Mouse (Mus musculus): ENCODE measurements around the gene Reps1. TPM values are rescaled to one million over a fixed set of nuclear protein-coding genes. Genes with fewer than 3 reads are reported as not detected.
"Not testable (repeated sequence)": the region's sequence is repeated elsewhere in the genome, so short reads cannot be mapped to it uniquely, and the experiment has no call there.

Reps1 gene
- polyA plus RNA-seq, 1 experiment from 2014 or later: 31.5 TPM

DNA sequence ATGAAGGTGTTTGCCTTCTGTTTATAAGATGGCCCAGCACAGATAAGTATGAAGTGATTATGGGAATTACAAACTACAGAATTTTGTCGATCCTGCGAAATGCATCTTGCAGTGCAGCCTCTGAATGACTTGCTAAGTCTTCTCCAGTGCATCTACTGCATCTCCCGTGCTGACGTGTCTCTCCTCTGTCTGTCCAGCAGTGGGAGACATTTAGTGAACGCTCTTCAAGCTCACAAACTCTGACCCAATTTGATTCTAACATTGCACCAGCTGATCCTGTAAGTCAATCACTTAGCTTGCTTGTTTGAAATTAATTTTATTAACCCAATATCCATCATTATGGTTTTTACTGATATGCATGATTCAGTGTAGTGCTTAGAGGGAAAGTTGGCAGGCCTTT lies 51.8 kb downstream of the Reps1 start:
- 74% methylated on average over 5 of the region's 5 CpGs for WGBS
- ATAC-seq (ENCODE audit: low FRiP score, low read depth): no peak
- Histone ChIP-seq H3K9me3 (no peaks in the 10 kb centered on the region), H3K27me3 (no peaks in the 10 kb centered on the region), H3K4me3 (no peak overlapping the region), H3K27ac (replicated peaks) (no peak overlapping the region), H3K9ac (no peak overlapping the region), H3K36me3 (peaks cover 11% of the 10 kb centered on the region), H3K4me2 (no peak overlapping the region), H3K4me1 (replicated peaks) (no peaks in the 10 kb centered on the region)

- no peak for ATAC-seq (ENCODE audit: low FRiP score, low read depth)
Observed at GRCm38 (mm10) chr10:18110940-18111339, 55.3 kb downstream of the Reps1 start.

GRCm38 (mm10) chr10:18113473-18114093 lies 57.9 kb downstream of the Reps1 start:
- ATAC-seq (ENCODE audit: low FRiP score, low read depth): no peak
- Histone ChIP-seq H3K4me1 (replicated peaks) (no peaks in the 10 kb centered on the region), H3K9me3 (no peaks in the 10 kb centered on the region), H3K36me3 (peaks cover 21% of the 10 kb centered on the region), H3K4me2 (no peak overlapping the region), H3K27me3 (no peaks in the 10 kb centered on the region), H3K4me3 (no peak overlapping the region), H3K27ac (replicated peaks) (no peak overlapping the region), H3K9ac (no peak overlapping the region)
- 82% methylated on average over 10 of the region's 10 CpGs for whole genome bisulfite sequencing

More at GRCm38 (mm10) chr10:18110940-18111339, 55.3 kb downstream of the Reps1 start:
- peaks cover 13% of the 10 kb centered on the region for H3K36me3 ChIP-seq
- no peak overlapping the region for H3K9ac ChIP-seq
- no peak overlapping the region for H3K27ac ChIP-seq (replicated peaks)
- H3K4me1 ChIP-seq (replicated peaks): no peaks in the 10 kb centered on the region
- H3K4me3 ChIP-seq: no peak overlapping the region
- H3K9me3 ChIP-seq: no peaks in the 10 kb centered on the region
- H3K27me3 ChIP-seq: no peaks in the 10 kb centered on the region
- H3K4me2 ChIP-seq: no peak overlapping the region

DNA sequence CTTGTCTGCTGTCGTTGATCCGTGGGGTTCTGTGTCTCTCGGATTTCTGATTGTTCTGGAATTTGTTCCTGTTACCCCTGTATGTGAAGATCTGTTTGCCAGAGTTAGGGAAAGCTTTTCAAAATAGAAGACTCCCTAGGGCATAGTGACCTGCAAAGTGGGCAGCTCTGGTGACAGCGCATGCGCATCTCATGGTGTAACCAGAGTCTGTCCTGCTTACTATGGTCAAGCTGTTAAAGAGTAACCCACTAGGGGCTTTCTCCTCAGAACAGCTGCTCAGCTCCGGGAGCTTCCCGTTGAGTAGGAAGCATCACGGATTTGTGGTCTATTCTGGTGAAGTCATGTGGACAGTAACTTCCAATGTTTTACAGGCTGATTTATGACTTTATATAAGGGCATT lies 62.7 kb downstream of the Reps1 start:
- Histone ChIP-seq H3K4me2 (no peak overlapping the region), H3K27ac (replicated peaks) (no peak overlapping the region), H3K9ac (no peak overlapping the region), H3K4me1 (replicated peaks) (no peaks in the 10 kb centered on the region), H3K4me3 (no peak overlapping the region), H3K9me3 (no peaks in the 10 kb centered on the region), H3K36me3 (peaks cover 61% of the 10 kb centered on the region), H3K27me3 (no peaks in the 10 kb centered on the region)
- no peak for ATAC-seq (ENCODE audit: low FRiP score, low read depth)
- WGBS: 58% methylated on average over 8 of the region's 8 CpGs

DNA sequence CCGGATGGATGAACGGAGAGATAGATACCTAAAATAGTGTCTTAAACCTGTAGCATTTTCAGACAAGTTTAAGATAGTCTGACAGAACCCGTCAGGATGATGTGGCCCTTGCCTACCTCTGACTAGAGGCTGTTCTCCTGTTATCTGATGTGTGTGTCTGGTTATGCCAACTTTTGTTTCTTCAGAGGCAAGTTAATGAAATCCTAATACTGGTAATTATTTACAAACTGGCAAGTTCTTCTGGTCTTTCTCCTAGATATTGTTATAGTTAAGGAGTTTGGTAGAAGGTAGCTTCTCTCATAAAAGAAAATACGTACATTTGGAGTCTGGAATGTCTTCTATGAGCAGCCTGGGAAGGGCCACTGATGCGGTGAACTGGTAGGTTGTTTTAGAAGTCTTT lies 74.6 kb downstream of the Reps1 start:
- no peak overlapping the region for H3K27ac ChIP-seq (replicated peaks)
- no peak overlapping the region for H3K4me2 ChIP-seq
- H3K36me3 ChIP-seq: peaks cover 8% of the 10 kb centered on the region
- H3K9me3 ChIP-seq: no peaks in the 10 kb centered on the region
- no peak for ATAC-seq (ENCODE audit: low FRiP score, low read depth)
- no peak overlapping the region for H3K9ac ChIP-seq
- WGBS: 94% methylated on average over 5 of the region's 5 CpGs
- no peaks in the 10 kb centered on the region for H3K4me1 ChIP-seq (replicated peaks)
- no peak overlapping the region for H3K4me3 ChIP-seq
- no peaks in the 10 kb centered on the region for H3K27me3 ChIP-seq

DNA sequence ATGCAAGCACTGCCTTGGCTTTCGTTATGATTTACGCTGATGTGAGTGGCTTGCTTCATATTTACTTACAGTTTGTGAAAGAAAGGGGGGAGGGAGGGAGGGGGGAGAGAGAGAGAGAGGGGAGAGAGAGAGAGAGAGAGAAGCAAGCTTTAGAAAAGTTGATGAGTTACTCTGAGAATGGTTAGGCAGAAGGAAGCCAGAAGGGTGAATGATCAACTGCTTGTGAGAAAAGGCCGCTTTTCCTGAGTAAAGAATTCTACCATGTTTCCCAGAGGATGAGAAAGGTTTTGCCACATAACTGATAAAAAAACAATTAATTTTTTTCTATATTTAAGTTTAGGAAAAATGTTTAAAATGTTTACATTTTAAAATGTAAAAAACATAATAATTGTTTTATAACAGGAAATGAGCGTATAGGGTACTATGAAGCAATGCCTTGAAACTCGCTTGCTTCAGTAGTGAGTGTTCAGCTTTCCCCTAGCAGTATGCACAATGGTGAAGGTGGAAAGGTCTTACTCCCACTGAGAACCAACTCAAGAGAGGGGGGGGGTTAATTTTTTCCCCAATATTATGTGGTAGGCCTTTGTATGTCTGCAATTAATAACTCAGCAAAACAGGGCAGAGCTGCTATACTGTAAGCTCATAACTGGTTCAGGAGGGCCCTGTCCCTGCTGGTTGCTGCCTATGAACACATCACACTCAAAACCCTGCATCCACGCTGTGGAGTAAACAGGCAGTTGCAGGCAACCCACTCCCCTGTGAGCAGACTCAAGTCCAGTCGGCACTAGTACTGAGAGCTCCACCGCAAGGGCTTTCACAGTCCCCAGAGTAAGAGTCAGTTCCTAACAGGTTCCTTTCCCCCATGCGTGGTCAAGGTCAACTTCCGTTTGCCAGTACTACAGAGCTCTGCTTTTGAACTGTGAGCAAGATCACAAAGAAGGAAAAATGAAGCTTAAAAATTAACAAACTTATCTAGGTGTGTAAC lies 76.3 kb downstream of the Reps1 start:
- H3K27ac ChIP-seq (replicated peaks): no peak overlapping the region
- H3K4me2 ChIP-seq: no peak overlapping the region
- no peak; the same call in 1 of the 2 replicates for ATAC-seq (ENCODE audit: low FRiP score, low read depth)
- WGBS: 90% methylated on average over 10 of the region's 10 CpGs
- H3K9me3 ChIP-seq: no peaks in the 10 kb centered on the region
- H3K36me3 ChIP-seq: no peaks in the 10 kb centered on the region
- no peak overlapping the region for H3K9ac ChIP-seq
- H3K4me1 ChIP-seq (replicated peaks): no peaks in the 10 kb centered on the region
- no peaks in the 10 kb centered on the region for H3K27me3 ChIP-seq
- no peak overlapping the region for H3K4me3 ChIP-seq

DNA sequence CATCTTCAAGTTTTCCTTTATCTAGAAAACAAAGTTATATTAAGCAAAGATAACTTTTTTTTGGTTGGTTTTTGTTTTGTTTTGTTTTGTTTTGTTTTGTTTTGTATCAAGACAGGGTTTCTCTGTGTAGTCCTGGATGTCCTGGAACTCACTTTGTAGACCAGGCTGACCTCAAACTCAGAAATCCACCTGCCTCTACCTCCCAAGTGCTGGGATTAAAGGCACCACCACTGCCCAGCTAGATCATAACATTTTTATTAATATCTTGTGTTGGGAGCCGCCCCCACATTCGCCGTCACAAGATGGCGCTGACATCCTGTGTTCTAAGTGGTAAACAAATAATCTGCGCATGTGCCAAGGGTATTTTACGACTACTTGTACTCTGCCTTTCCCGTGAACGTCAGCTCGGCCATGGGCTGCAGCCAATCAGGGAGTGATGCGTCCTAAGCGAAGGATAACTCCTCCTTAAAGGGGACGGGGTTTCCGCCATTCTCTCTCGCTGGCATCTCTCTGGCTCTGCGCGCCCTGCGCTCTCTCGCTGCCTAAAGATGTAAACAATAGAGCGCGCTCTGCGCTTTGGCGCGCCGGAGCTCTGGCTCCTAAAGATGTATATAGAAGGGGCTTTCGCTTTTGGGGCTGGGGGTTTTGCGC lies 83.3 kb downstream of the Reps1 start:
- H3K4me2 ChIP-seq: peak overlapping the region; percentile 43
- ATAC-seq (ENCODE audit: low FRiP score, low read depth): not testable (repeated sequence)

GRCm38 (mm10) chr10:18139615-18140014 lies 84.0 kb downstream of the Reps1 start:
- H3K9me3 ChIP-seq: no peaks in the 10 kb centered on the region
- WGBS: 82% methylated on average over 5 of the region's 5 CpGs
- no peak for ATAC-seq (ENCODE audit: low FRiP score, low read depth)
- H3K4me2 ChIP-seq: peak overlapping the region; percentile 43
- H3K9ac ChIP-seq: no peak overlapping the region
- H3K4me3 ChIP-seq: peak overlapping the region; percentile 31
- H3K4me1 ChIP-seq (replicated peaks): no peaks in the 10 kb centered on the region
- H3K36me3 ChIP-seq: no peaks in the 10 kb centered on the region
- H3K27me3 ChIP-seq: no peaks in the 10 kb centered on the region
- no peak overlapping the region for H3K27ac ChIP-seq (replicated peaks)

More for the DNA sequence above, 83.3 kb downstream of the Reps1 start:
- H3K36me3 ChIP-seq; H3K27me3 ChIP-seq; H3K9ac ChIP-seq; H3K4me1 ChIP-seq (replicated peaks); H3K27ac ChIP-seq (replicated peaks); H3K9me3 ChIP-seq: not testable (repeated sequence)
- peak overlapping the region; percentile 31 for H3K4me3 ChIP-seq
- 57% methylated on average over 14 of the region's 26 CpGs for WGBS

DNA sequence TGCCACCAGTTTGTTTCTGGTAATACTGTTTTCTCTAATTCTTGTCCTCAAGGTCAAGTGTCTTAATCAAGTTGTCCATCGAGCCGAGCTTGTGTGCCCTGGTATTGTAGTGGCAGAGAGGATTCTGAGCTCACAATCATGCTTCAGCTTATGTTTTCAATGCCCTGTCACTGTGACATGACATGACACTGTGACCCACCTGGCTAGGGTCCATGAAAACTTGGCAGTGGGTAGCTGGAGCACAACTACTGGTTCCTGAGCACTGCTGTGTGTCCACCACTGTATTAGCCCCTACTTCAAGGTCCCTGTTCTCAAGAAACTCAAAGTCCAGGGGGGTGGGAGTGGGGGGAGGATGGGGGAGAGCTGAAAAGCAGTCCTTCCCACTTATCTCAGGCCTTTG lies 85.7 kb downstream of the Reps1 start:
- no peak for ATAC-seq (ENCODE audit: low FRiP score, low read depth)
- no peak overlapping the region for H3K27ac ChIP-seq (replicated peaks)
- no peaks in the 10 kb centered on the region for H3K27me3 ChIP-seq
- H3K4me3 ChIP-seq: no peak overlapping the region
- H3K4me1 ChIP-seq (replicated peaks): no peaks in the 10 kb centered on the region
- no peak overlapping the region for H3K4me2 ChIP-seq
- 86% methylated on average over 2 of the region's 2 CpGs for whole genome bisulfite sequencing
- no peaks in the 10 kb centered on the region for H3K9me3 ChIP-seq
- H3K9ac ChIP-seq: no peak overlapping the region
- H3K36me3 ChIP-seq: no peaks in the 10 kb centered on the region

- Histone ChIP-seq H3K9me3 (no peaks in the 10 kb centered on the region), H3K36me3 (no peaks in the 10 kb centered on the region), H3K27me3 (no peaks in the 10 kb centered on the region), H3K4me2 (no peak overlapping the region), H3K27ac (replicated peaks) (no peak overlapping the region), H3K4me1 (replicated peaks) (no peaks in the 10 kb centered on the region), H3K4me3 (no peak overlapping the region), H3K9ac (no peak overlapping the region)
- WGBS: 83% methylated on average over 6 of the region's 6 CpGs
- no peak for ATAC-seq (ENCODE audit: low FRiP score, low read depth)
Observed at GRCm38 (mm10) chr10:18142231-18142630, 86.6 kb downstream of the Reps1 start.

DNA sequence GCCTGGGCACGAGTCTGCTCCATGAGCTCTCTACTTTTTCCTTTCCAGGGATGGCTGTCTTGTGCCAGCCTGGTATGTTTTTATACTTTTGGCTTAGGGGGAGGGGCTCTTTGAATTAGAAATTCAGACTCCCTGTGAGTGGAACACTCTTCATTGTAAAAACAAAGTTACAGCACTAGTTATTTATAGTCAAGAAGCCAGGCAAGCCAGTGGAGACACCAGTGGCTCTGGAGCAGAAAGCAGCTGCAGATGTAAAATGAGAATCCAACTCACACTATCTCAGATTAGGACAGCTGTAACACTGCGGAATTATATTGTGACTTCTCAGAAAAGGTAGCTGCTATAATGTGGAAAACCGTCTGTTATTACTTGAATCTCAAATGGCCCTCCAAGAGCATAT lies 91.6 kb downstream of the Reps1 start:
- no peak overlapping the region for H3K9ac ChIP-seq
- H3K27me3 ChIP-seq: no peaks in the 10 kb centered on the region
- WGBS: 88% methylated on average over 3 of the region's 3 CpGs
- ATAC-seq (ENCODE audit: low FRiP score, low read depth): no peak
- H3K27ac ChIP-seq (replicated peaks): no peak overlapping the region
- no peak overlapping the region for H3K4me3 ChIP-seq
- H3K4me1 ChIP-seq (replicated peaks): no peaks in the 10 kb centered on the region
- H3K9me3 ChIP-seq: no peaks in the 10 kb centered on the region
- no peaks in the 10 kb centered on the region for H3K36me3 ChIP-seq
- H3K4me2 ChIP-seq: no peak overlapping the region

DNA sequence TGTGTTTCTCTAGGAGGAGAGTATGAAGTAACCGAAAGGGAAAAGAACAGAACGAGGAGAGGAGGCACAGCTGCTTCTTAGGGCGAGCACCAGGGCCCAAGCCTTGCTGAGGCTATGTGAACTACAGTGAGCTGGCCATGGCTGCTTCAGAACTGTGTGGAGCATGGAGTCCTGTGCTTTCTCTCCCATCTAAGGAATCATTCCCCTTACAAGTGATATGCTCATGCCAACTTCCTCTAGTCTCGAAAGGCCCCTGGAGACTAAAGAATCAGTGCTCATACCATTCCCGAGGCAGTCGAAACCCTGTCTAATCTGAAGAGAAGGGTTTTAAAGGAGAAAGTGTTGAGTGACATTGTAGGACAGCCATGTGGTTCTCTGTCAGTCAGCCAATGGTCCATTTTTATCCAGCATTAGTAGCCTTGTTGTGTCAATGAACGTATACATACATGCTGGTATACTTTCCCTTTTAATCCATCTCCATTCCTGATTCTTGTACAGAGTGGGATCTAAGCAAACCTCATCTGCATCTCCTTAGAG lies 106.8 kb downstream of the Reps1 start:
- H3K36me3 ChIP-seq: no peaks in the 10 kb centered on the region
- H3K4me2 ChIP-seq: no peak overlapping the region
- H3K27ac ChIP-seq (replicated peaks): no peak overlapping the region
- no peaks in the 10 kb centered on the region for H3K9me3 ChIP-seq
- H3K4me1 ChIP-seq (replicated peaks): no peaks in the 10 kb centered on the region
- no peak for ATAC-seq (ENCODE audit: low FRiP score, low read depth)
- WGBS: 87% methylated on average over 7 of the region's 7 CpGs
- H3K9ac ChIP-seq: no peak overlapping the region
- no peaks in the 10 kb centered on the region for H3K27me3 ChIP-seq
- no peak overlapping the region for H3K4me3 ChIP-seq

Measured in hindbrain, embryonic 15.5 days (tissue).